In the genomic region with DNA sequence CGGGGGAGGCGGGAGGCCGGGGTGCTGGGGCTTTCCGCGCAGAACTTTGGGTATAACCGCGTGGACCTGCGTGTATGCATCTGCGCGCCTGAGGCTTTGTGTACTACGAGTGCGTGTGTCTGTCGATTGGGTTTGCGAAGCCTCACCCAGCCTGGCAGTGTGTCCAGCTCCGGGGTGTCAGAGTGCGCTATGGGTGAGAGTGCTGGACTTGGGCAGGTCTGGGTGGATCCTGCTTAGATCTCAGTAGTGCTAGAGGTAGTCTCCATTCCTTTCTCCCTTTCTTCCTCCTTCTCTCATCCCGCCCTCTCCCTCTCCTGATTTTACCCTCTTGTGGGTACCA, we compare ENCODE assay signal across 9 mouse cellular contexts. TPM values are rescaled to one million over a fixed set of nuclear protein-coding genes. Genes with fewer than 3 reads are reported as not detected.
DNase-seq lines count a peak whose midpoint lies in the region; ATAC-seq and TF ChIP-seq lines count a peak whose summit lies in the region.
"Had no signal": no experiment of that assay in that cellular context is flagged by ENCODE, and none has a peak within 500 bp of the region (broad histone marks: within the 10 kb centered on the region; RNA-seq: fewer than 3 reads in every experiment).

No protein-coding gene starts in this region.

- H3K4me1 ChIP-seq in E14TG2a.4 (replicated peaks; ENCODE audit: low read depth, low read length): peaks cover 22% of the 10 kb centered on the region
- H3K4me1 ChIP-seq in embryonic facial prominence, embryonic 14.5 days (ENCODE audit: control insufficient read depth, insufficient read depth, low read length): peaks cover 6% of the 10 kb centered on the region; the same call in 1 of the 2 replicates
- peaks cover 5% of the 10 kb centered on the region; the same call in 1 of the 2 replicates for H3K4me1 ChIP-seq in limb, embryonic 12.5 days (replicated peaks)

- peak; percentile 47 for ATAC-seq in embryonic facial prominence, embryonic 14.5 days (ENCODE audit: low read depth)
- peak; percentile 49; the same call in 1 of the 2 replicates for ATAC-seq in limb, embryonic 12.5 days (ENCODE audit: insufficient number of reproducible peaks, insufficient read depth, low FRiP score, low TSS enrichment, low read depth)

- H3K4me3 ChIP-seq in gastrocnemius, adult 2 months: peak overlapping the region; percentile 82
- H3K4me3 ChIP-seq in E14TG2a.4 (replicated peaks; ENCODE audit: low read length): peak overlapping the region; percentile 81
- peak overlapping the region; percentile 66 for H3K4me3 ChIP-seq in embryonic facial prominence, embryonic 14.5 days (ENCODE audit: low read depth, low read length)
- H3K4me3 ChIP-seq in limb, embryonic 12.5 days (replicated peaks): peak overlapping the region; percentile 72

- H3K36me3 ChIP-seq in E14TG2a.4 (ENCODE audit: insufficient read depth, low read length): no peaks in the 10 kb centered on the region
- H3K36me3 ChIP-seq in embryonic facial prominence, embryonic 14.5 days (ENCODE audit: control insufficient read depth, insufficient read depth, low read length): no peaks in the 10 kb centered on the region
- H3K36me3 ChIP-seq in limb, embryonic 12.5 days: no peaks in the 10 kb centered on the region

- H3K4me2 ChIP-seq in embryonic facial prominence, embryonic 14.5 days (ENCODE audit: low read depth, low read length): peak overlapping the region; percentile 100
- peak overlapping the region; percentile 99 for H3K4me2 ChIP-seq in limb, embryonic 12.5 days

- WGBS in embryonic facial prominence, embryonic 14.5 days: 3% methylated on average over 16 of the region's 17 CpGs
- 3% methylated on average over 17 of the region's 17 CpGs for WGBS in limb, embryonic 12.5 days

- intact Hi-C loops in gastrocnemius, adult 2 months (cut with DNase I): no loop called here
- intact Hi-C loops in gastrocnemius, postnatal 14 days (cut with DNase I; ENCODE audit: low total_unique reads): no loop called here
- intact Hi-C loops in gastrocnemius, postnatal 36 days (cut with DNase I): no loop called here

- peaks cover 79% of the 10 kb centered on the region for H3K27me3 ChIP-seq in E14TG2a.4 (ENCODE audit: insufficient read depth, low read length)
- H3K27me3 ChIP-seq in embryonic facial prominence, embryonic 14.5 days (replicated peaks; ENCODE audit: control insufficient read depth, insufficient read depth, low read length): peaks cover 40% of the 10 kb centered on the region
- peaks cover 62% of the 10 kb centered on the region for H3K27me3 ChIP-seq in limb, embryonic 12.5 days

- peak overlapping the region; percentile 74 for H3K9ac ChIP-seq in embryonic facial prominence, embryonic 14.5 days (ENCODE audit: low read depth, low read length)
- H3K9ac ChIP-seq in limb, embryonic 12.5 days (replicated peaks): peak overlapping the region; percentile 81

- no peak for TF ChIP-seq CTCF in gastrocnemius, adult 2 months (IDR thresholded peaks at IDR 0.05)
- TF ChIP-seq CTCF in E14TG2a.4 (conservative IDR thresholded peaks at IDR 0.05; ENCODE audit: low read length): no peak

- no peak for DNase-seq in gastrocnemius, adult 2 months
- DNase-seq in gastrocnemius, postnatal 14 days: no peak
- DNase-seq in embryonic facial prominence, embryonic 14.5 days (ENCODE audit: low spot score): peak; percentile 30
- DNase-seq in right cerebral cortex, adult 18-20 months: peak; percentile 29
- DNase-seq in gastrocnemius, postnatal 36 days: no peak
- DNase-seq in spleen, postnatal 14 days (ENCODE audit: low spot score in 2 of 2): no peak

- H3K9me3 ChIP-seq in E14TG2a.4 (ENCODE audit: low read length): peaks cover 10% of the 10 kb centered on the region
- no peaks in the 10 kb centered on the region for H3K9me3 ChIP-seq in embryonic facial prominence, embryonic 14.5 days (ENCODE audit: control insufficient read depth, low read length)
- H3K9me3 ChIP-seq in limb, embryonic 12.5 days: no peaks in the 10 kb centered on the region

- peak overlapping the region; percentile 46; the same call in 1 of the 2 replicates for H3K27ac ChIP-seq in gastrocnemius, adult 2 months
- no peak overlapping the region for H3K27ac ChIP-seq in embryonic facial prominence, embryonic 14.5 days (replicated peaks; ENCODE audit: low read depth, low read length)
- H3K27ac ChIP-seq in limb, embryonic 12.5 days: no peak overlapping the region

RNA-seq across cellular contexts. Expression of gene Tmem74b, which starts 1.0 kb away (rescaled TPM):
- 1 to 10 TPM in 1 of 2 experiments, under 1 TPM in 1; 0.51 to 1.9 TPM for total RNA-seq in gastrocnemius, adult 2 months (2021)
- total RNA-seq in gastrocnemius, postnatal 14 days (2021): 1 to 10 TPM in 1 of 2 experiments, under 1 TPM in 1; 0.66 to 1.1 TPM
- 2.5 and 3.1 TPM in 2 replicates for polyA plus RNA-seq in embryonic facial prominence, embryonic 14.5 days (2014; fragmentation: Nextera tagmentation; extraction: Ambion mirVana)
- polyA plus RNA-seq in limb, embryonic 12.5 days (2016; fragmentation: Nextera tagmentation; extraction: Ambion mirVana): 2.2 and 3.1 TPM in 2 replicates
- total RNA-seq in gastrocnemius, postnatal 36 days (2021): 1 to 10 TPM in 1 of 2 experiments, under 1 TPM in 1; 0.42 to 1.3 TPM
- total RNA-seq: MEL had no signal

RNA-seq across cellular contexts. Expression of gene Rad21l, which starts 34.5 kb away (rescaled TPM):
- not detected for total RNA-seq in gastrocnemius, adult 2 months (2021)
- not detected for total RNA-seq in gastrocnemius, postnatal 14 days (2021)
- polyA plus RNA-seq in embryonic facial prominence, embryonic 14.5 days (2014; fragmentation: Nextera tagmentation; extraction: Ambion mirVana): not detected in 2 replicates
- not detected in 2 replicates for polyA plus RNA-seq in limb, embryonic 12.5 days (2016; fragmentation: Nextera tagmentation; extraction: Ambion mirVana)
- total RNA-seq in gastrocnemius, postnatal 36 days (2021): not detected
- total RNA-seq: MEL had no signal

RNA-seq across cellular contexts. Expression of gene Psmf1, which starts 41.2 kb away (rescaled TPM):
- total RNA-seq in gastrocnemius, adult 2 months (2021): 10 to 100 TPM; 16.2 to 19.6 TPM
- total RNA-seq in gastrocnemius, postnatal 14 days (2021): 10 to 100 TPM; 22.6 to 22.8 TPM
- polyA plus RNA-seq in embryonic facial prominence, embryonic 14.5 days (2014; fragmentation: Nextera tagmentation; extraction: Ambion mirVana): 38.9 and 48.4 TPM in 2 replicates
- polyA plus RNA-seq in limb, embryonic 12.5 days (2016; fragmentation: Nextera tagmentation; extraction: Ambion mirVana): 47.2 and 50.1 TPM in 2 replicates
- 10 to 100 TPM; 17.0 to 19.9 TPM for total RNA-seq in gastrocnemius, postnatal 36 days (2021)

Comparison
In these comparisons a context has a peak if more than half of its experiments do, and no peak if none do; other contexts are left out.
1. DNase-seq: peak in embryonic facial prominence, embryonic 14.5 days (single experiment) and right cerebral cortex, adult 18-20 months (single experiment); none in gastrocnemius, adult 2 months (single experiment), gastrocnemius, postnatal 14 days (single experiment), gastrocnemius, postnatal 36 days (0 of 2) and spleen, postnatal 14 days (0 of 2).
2. Peak in every context shown above with its lines, with median percentiles within 50 percentile points of each other: H3K4me3 ChIP-seq.